Mouse (Mus musculus) adrenal gland, postnatal 10 days (tissue): ENCODE results near the gene Frmpd4. TPM values are rescaled to one million over a fixed set of nuclear protein-coding genes. Genes with fewer than 3 reads are reported as not detected.

Source experiments
- DNase-seq: peaks from one replicate; pipeline ENCODE4 v3.0.0; 2021; ENCODE audit warnings: mixed read lengths
- total RNA-seq, 2 experiments: library from RNA; stranded (reverse); gene quantifications; 2 replicates each; pipeline ENCODE4 v1.2.3; 2021

Frmpd4 gene
- total RNA-seq, 2 experiments from 2014 or later, result 1.5 to 2.3 TPM

GRCm38 (mm10) chrX:168123589-168123965 lies 453.5 kb downstream of the Frmpd4 start:
- no peak for DNase-seq

GRCm38 (mm10) chrX:168122806-168123588 lies 454.0 kb downstream of the Frmpd4 start:
- peak; percentile 34 for DNase-seq

- DNase-seq, result no peak
Observed at GRCm38 (mm10) chrX:168041589-168041988, 535.4 kb downstream of the Frmpd4 start.

- DNase-seq, result peak; percentile 27
Observed at GRCm38 (mm10) chrX:168020574-168021145, 556.4 kb downstream of the Frmpd4 start.

DNA sequence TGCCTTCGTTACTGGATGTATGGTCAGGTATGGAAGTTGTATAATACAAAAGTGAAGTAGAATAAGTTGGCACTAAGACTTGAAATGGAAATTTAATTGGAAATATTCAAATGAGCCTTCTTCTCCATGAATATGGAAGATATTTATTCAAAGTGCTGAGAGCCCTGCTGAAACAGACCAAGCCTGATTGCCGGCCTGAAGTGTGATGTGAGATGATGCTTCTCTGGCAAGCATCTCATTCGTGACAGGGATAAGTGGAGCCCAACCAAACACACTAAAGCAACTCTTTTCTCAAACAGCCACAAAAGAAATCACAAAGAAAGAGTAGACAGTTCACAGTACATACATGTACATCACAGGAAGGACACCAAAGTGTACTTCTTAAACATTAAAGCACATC lies 559.2 kb downstream of the Frmpd4 start:
- no peak for DNase-seq

DNA sequence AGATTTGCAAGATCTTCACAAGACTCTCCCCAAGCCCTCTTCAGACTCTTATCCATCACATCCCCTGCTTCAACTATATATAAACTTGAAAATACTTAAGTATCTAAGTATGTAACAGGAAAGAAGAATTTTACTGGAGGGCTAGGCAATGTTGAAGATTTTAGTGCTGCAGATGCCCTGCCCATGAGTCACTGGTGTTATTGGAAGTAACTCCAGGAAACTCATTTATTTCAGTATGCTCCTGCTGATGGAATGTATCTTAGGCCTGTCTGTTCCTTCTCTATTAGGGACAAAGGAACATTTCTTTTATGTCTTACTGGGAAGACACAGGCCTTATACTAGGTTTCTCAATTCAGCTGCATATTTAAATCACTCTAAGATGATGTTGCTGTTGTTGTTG lies 592.2 kb downstream of the Frmpd4 start:
- no peak for DNase-seq

- no peak for DNase-seq
Observed at GRCm38 (mm10) chrX:167951207-167951606, 625.8 kb downstream of the Frmpd4 start.

DNA sequence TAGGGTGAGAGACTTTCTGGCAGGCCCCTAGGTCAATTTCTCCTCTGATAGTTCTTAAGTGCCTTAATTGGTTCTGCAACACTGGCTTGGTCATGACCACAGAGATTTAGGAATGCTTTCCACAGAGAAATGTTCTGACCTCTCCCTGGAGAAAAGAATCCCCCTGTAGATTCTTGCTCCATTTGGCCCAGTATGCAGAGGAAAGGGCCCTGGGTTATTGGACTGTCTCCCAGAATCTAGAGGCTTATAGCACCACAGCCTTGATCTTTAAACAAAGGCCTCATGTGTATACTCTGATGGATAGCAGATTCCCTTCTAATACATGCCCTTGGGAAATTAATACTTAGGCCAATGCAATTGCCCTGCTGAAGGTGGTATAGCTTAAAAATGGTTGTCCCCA lies 667.5 kb downstream of the Frmpd4 start:
- DNase-seq, result no peak

DNA sequence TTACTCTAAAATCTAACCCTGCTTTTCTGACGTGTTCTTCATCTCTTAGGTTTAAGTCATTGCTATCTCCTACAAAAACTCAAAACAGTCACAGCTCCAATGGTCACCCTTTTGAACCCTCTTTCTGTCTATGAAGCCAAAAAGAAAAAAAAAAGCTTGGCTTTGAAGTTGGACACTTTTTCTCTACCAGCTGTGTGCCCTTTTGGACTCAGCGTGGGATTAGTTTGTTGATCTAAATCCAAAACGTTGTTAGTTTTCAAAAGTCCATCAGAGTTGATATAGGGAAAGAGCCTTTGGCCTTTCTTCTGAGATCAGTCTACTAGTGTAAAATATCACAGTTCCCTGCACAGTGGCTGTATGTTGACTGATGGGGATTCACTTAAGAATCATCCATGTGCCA lies 676.0 kb downstream of the Frmpd4 start:
- no peak for DNase-seq

- no peak for DNase-seq
Observed at GRCm38 (mm10) chrX:167854821-167855220, 722.2 kb downstream of the Frmpd4 start.

GRCm38 (mm10) chrX:167832543-167832942 lies 744.5 kb downstream of the Frmpd4 start:
- no peak for DNase-seq

DNA sequence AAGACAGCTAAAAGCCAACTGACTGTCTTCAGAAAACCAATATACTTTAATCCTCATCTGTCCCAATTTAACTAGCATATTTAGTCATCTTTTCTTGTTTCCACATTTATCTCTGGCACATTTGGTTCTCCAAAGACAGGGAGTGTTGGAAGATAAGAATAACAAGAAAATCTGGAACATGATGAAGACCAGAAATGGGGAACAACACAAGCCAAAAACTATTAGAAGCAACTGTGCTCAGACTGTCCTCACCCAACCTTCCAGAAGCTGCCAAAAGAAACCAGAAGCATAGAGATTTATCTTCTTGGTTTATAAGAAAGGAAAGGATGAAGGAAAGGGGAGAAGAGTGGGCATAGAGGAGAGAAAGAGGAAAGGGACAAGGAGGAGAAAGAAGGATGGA lies 748.6 kb downstream of the Frmpd4 start:
- no peak for DNase-seq

- DNase-seq, result peak; percentile 36
Observed at GRCm38 (mm10) chrX:167817363-167817762, 759.7 kb downstream of the Frmpd4 start.

DNA sequence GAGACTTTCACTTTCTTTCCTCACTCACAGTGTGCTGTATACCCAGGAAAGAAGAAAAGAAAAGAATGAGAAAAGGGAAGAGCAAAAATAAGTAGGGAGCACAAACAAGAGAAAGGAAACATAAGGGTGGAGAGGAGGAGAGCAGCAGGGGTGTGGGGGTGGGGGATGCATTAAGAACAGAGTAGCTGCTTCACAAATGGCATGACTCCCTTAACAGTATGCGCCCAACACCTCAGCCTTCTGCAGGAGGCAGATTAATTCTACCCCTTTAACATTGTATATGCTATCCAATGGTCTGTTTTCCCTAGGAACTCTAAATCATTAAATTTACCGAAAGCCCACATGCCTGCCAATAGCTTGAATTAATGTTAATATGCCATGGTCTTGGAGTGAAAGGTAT lies 766.9 kb downstream of the Frmpd4 start:
- no peak for DNase-seq

DNA sequence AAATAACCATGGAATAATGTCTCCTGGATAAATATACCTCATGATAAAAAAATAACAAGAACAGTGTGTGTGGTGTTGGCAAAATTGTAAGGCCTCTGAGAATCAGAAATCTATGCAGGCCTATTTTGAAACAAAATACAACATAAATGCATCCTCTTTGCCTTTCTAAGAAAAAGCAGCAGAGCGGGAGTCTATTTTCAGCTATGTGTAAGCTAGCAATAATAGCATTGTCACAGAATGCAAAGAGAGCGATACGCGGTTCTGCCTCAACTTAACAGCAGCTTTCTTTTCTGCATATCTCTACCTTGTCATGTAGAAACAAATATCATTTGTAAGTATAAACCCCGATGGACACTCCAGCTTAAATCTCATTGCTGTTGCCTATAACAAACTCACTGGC lies 768.5 kb downstream of the Frmpd4 start:
- no peak for DNase-seq

DNA sequence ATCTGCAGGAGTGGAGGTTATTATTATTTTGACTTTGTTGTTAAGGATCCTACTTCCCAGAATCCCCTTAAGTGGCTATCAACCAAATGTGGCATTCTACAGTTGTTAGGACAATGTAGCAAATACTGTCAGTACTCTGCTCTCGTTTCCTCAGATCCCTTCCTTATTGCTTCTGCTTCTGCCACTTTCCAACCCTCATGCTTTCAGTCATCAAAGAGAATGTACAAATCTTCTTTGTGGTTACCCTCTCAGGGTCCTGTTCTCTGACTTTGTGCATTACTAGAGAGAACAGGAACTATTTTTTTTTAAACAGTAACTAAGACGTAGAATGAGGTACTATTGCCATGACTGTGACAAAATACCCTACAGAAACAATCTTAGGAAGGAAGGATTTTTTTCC lies 788.3 kb downstream of the Frmpd4 start:
- no peak for DNase-seq

GRCm38 (mm10) chrX:167783526-167783925 lies 793.5 kb downstream of the Frmpd4 start:
- DNase-seq, result no peak

- DNase-seq, result no peak
Observed at GRCm38 (mm10) chrX:167719564-167719981, 857.5 kb downstream of the Frmpd4 start.

DNA sequence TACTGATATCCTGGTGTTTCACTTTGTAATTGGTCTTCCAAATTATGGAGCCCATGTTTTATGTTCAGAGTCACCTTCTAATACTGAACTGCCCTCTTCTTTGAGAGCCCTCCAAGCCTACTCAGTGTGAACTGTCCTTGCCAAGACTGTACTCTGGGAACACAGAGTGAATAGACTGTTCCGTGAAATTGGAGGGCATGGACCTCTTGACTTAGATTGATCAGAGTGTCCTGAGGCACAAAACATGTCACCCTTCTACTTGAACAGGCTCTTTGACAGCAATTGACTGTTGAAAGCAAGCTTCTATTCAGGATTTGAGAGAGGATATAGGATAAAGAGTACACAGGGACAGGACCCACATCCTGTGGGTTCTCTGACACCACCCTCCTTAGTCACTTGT lies 857.9 kb downstream of the Frmpd4 start:
- no peak for DNase-seq

- no peak for DNase-seq
Observed at GRCm38 (mm10) chrX:167654806-167655495, 922.1 kb downstream of the Frmpd4 start.

DNA sequence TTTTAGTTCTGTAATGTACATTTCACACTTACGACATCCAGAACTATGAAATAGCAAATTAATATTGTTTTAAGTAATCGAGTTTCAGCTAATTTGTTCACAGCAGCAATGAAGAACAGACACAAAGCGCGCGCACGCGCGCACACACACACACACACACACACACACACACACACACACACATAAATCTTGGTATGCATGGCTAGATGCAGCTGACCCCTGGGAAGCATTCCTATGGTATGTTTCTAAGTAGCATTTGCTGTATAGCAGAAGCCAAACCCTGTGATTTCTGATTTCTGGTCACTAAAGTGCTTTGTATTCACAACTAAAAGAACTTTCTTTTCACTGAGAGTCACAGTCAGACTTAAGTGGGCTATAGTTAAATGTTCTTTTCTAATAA lies 922.8 kb downstream of the Frmpd4 start:
- no peak for DNase-seq

- DNase-seq, result no peak
Observed at GRCm38 (mm10) chrX:167597639-167598217, 979.3 kb downstream of the Frmpd4 start.

DNA sequence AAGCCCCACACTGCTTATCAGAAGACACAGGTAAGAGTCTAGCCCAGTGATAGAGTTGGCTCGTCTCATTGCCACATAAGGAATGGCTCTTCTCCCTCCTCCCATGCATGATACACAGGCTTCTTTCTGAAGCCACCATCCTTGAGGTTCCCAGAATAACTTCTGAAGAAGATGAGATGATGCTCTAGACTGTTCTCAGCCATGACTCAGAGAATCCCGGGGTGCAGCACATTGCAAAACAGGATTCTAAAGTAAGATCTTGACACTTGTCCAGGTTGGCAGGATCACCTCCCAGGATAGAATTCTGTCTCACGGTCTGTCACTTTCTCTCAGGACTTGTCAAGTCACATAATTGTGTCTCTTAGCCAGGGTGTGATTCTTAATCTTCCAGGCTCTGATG lies 1024.2 kb downstream of the Frmpd4 start:
- DNase-seq, result no peak
